Mouse (Mus musculus) cerebellum, adult 2 months (tissue): Measurements from ENCODE around the gene Aftph.

Experiments
- CTCF ChIP-seq: fragments of 200-500 bp; IDR thresholded peaks from 2 replicates; pipeline ENCODE4 v1.5.1; 2011; ENCODE audit warnings: low read depth, mild to moderate bottlenecking, control low read depth, low read length, moderate library complexity, borderline replicate concordance; ENCODE audit not compliant: insufficient read depth
- POLR2A ChIP-seq: fragments of 200-500 bp; IDR thresholded peaks from 2 replicates; pipeline ENCODE4 v1.6.1; 2011; ENCODE audit warnings: low read length, control low read depth, borderline replicate concordance; ENCODE audit not compliant: insufficient read depth

DNA sequence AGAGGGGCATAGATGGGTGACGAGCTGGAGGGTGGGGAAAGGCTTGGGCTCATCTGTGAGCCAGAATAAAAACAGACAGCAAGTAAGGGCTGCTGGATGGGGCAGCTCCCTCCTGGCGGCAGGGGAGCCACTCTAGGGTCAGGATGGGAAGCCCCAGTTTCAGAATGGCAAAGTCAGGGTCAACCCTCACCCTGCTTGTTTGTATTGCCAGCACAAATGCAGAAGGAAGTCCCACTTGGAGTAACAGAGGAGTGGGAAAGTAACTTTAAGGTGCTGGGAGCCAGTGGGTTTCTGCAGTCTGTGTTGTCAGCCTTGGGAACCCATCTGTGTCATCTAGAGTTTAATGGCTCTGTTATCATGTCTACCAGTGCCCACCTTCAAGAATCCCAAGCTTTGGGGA, 62.0 kb downstream of the Aftph start:
- TF ChIP-seq CTCF: no peak
- TF ChIP-seq POLR2A: no peak
